Mouse (Mus musculus) cerebellum, adult 18-20 months (tissue): Measurements from ENCODE around the gene Sycp3.
"Not testable (repeated sequence)": the region's sequence is repeated elsewhere in the genome, so short reads cannot be mapped to it uniquely, and the experiment has no call there.

ENCODE experiments used
- DNase-seq, 2 experiments: peaks; one replicate each; pipeline ENCODE4 v3.0.0; 2021

Sycp3 gene

GRCm38 (mm10) chr10:88459502-88459992 lies at the start of gene Sycp3:
Sycp3 (plus strand) TSS chr10:88459569.
- no peak for DNase-seq

- no peak for DNase-seq
These were observed 49.6 kb upstream of the Sycp3 start for GRCm38 (mm10) chr10:88409751-88410150.

- DNase-seq, result no peak
These were observed 46.9 kb upstream of the Sycp3 start for GRCm38 (mm10) chr10:88412290-88412995.

GRCm38 (mm10) chr10:88417686-88418085 lies 41.7 kb upstream of the Sycp3 start:
- no peak for DNase-seq

GRCm38 (mm10) chr10:88420141-88420541 lies 39.2 kb upstream of the Sycp3 start:
- DNase-seq, result no peak

- DNase-seq, result no peak
These were observed 38.5 kb upstream of the Sycp3 start for GRCm38 (mm10) chr10:88420655-88421435.

- DNase-seq, result peak; percentile 70 to 73
These were observed 33.1 kb upstream of the Sycp3 start for GRCm38 (mm10) chr10:88426158-88426816.

- DNase-seq, result no peak
These were observed 32.5 kb upstream of the Sycp3 start for GRCm38 (mm10) chr10:88426896-88427295.

GRCm38 (mm10) chr10:88427998-88428397 lies 31.4 kb upstream of the Sycp3 start:
- no peak for DNase-seq

- DNase-seq, result no peak
These were observed 18.1 kb upstream of the Sycp3 start for GRCm38 (mm10) chr10:88441224-88441623.

GRCm38 (mm10) chr10:88451221-88451620 lies 8.1 kb upstream of the Sycp3 start:
- peak; percentile 55 to 62 for DNase-seq

- DNase-seq, result no peak
These were observed 7.4 kb upstream of the Sycp3 start for GRCm38 (mm10) chr10:88451990-88452389.

GRCm38 (mm10) chr10:88457816-88458215 lies 1.6 kb upstream of the Sycp3 start:
- no peak for DNase-seq

GRCm38 (mm10) chr10:88460122-88460820 lies 902 bp downstream of the Sycp3 start:
- DNase-seq, result no peak

GRCm38 (mm10) chr10:88482866-88483265 lies 23.5 kb downstream of the Sycp3 start:
- not testable (repeated sequence) for DNase-seq

GRCm38 (mm10) chr10:88488629-88489028 lies 29.3 kb downstream of the Sycp3 start:
- DNase-seq, result no peak

GRCm38 (mm10) chr10:88491632-88492031 lies 32.3 kb downstream of the Sycp3 start:
- DNase-seq, result no peak

- no peak for DNase-seq
These were observed 33.3 kb downstream of the Sycp3 start for GRCm38 (mm10) chr10:88492658-88493057.

- DNase-seq, result no peak
These were observed 35.7 kb downstream of the Sycp3 start for GRCm38 (mm10) chr10:88494959-88495587.

GRCm38 (mm10) chr10:88496864-88497564 lies 37.6 kb downstream of the Sycp3 start:
- no peak for DNase-seq

- DNase-seq, result no peak
These were observed 40.6 kb downstream of the Sycp3 start for GRCm38 (mm10) chr10:88499993-88500392.

GRCm38 (mm10) chr10:88501370-88501769 lies 42.0 kb downstream of the Sycp3 start:
- no peak for DNase-seq
